Mouse (Mus musculus) lung, postnatal 0 days (tissue): ENCODE data around the gene Tnr. TPM values are rescaled to one million over a fixed set of nuclear protein-coding genes. Genes with fewer than 3 reads are reported as not detected.

ENCODE experiments used
- ATAC-seq: fragments of 200-750 bp; cut with Nextera tagmentation; 2 replicates; pipeline ENCODE4 v1.8.0; 2017; ENCODE audit warnings: moderate library complexity
- DNase-seq: peaks from one replicate; pipeline ENCODE4 v3.0.0-alpha.2; 2016; ENCODE audit warnings: low spot score
- H3K27ac ChIP-seq: fragments of 300-500 bp; sonication (generic); 2 replicates; pipeline ENCODE4 v1.5.1; 2014; ENCODE audit warnings: antibody characterized with exemption, mild to moderate bottlenecking, low read length, mixed read lengths
- H3K27me3 ChIP-seq: fragments of 300-500 bp; sonication (generic); replicated peaks from 2 replicates; pipeline ENCODE4 v1.6.1; 2014; ENCODE audit warnings: low read length, mixed read lengths; ENCODE audit not compliant: insufficient read depth
- H3K36me3 ChIP-seq: fragments of 300-500 bp; sonication (generic); 2 replicates; pipeline ENCODE4 v1.6.1; 2014; ENCODE audit warnings: low read length, mixed read lengths; ENCODE audit not compliant: insufficient read depth
- H3K4me1 ChIP-seq: fragments of 300-500 bp; sonication (generic); 2 replicates; pipeline ENCODE4 v1.6.1; 2014; ENCODE audit warnings: antibody characterized with exemption, low read depth, low read length, mixed read lengths; ENCODE audit not compliant: insufficient read depth
- H3K4me2 ChIP-seq: fragments of 300-500 bp; sonication (generic); replicated peaks from 2 replicates; pipeline ENCODE4 v1.6.1; 2014; ENCODE audit warnings: low read depth, mild to moderate bottlenecking, low read length, moderate library complexity, mixed read lengths
- H3K4me3 ChIP-seq: fragments of 300-500 bp; sonication (generic); 2 replicates; pipeline ENCODE4 v1.5.1; 2014; ENCODE audit warnings: low read depth, low read length
- H3K9ac ChIP-seq: fragments of 300-500 bp; sonication (generic); replicated peaks from 2 replicates; pipeline ENCODE4 v1.6.1; 2014; ENCODE audit warnings: low read depth, mild to moderate bottlenecking
- H3K9me3 ChIP-seq: fragments of 300-500 bp; sonication (generic); 2 replicates; pipeline ENCODE4 v1.6.1; 2016; ENCODE audit warnings: low read length, mixed read lengths
- CTCF ChIP-seq: IDR thresholded peaks from 2 replicates; pipeline ENCODE4 v1.5.1; 2016; ENCODE audit warnings: antibody characterized with exemption, mild to moderate bottlenecking
- EP300 ChIP-seq: IDR thresholded peaks from 2 replicates; pipeline ENCODE4 v1.6.1; 2016; ENCODE audit warnings: antibody characterized with exemption, mild to moderate bottlenecking, control low read depth
- WGBS: fragments of 180-500 bp; shearing (Covaris S2); extraction: QIAGEN DNeasy Blood & Tissue Kit; methylation state at CpG from one replicate; pipeline ENCODE4 v1.1.7; 2014; 5-methylcytosine and 5-hydroxymethylcytosine counted together
- polyA plus RNA-seq: library from polyadenylated mRNA; unstranded; fragments of >200 nt; fragmentation: Nextera tagmentation; extraction: Ambion mirVana; gene quantifications from 2 replicates; pipeline ENCODE4 v1.2.1, GENCODE M21; 2015

Gene Tnr
- polyA plus RNA-seq, 1 experiment from 2014 or later: not detected

- WGBS: 52% methylated on average over 2 of the region's 2 CpGs
- ATAC-seq (no peak), DNase-seq (no peak)
Measured at GRCm38 (mm10) chr1:159833165-159833564, 309.6 kb downstream of the Tnr start.

GRCm38 (mm10) chr1:159833646-159834338 lies 310.2 kb downstream of the Tnr start:
- WGBS: 52% methylated on average over 4 of the region's 4 CpGs

More at GRCm38 (mm10) chr1:159833165-159833564, 309.6 kb downstream of the Tnr start:
- Histone ChIP-seq H3K4me3 (no peak overlapping the region), H3K36me3 (no peaks in the 10 kb centered on the region), H3K27me3 (no peaks in the 10 kb centered on the region), H3K9ac (no peak overlapping the region), H3K4me2 (no peak overlapping the region), H3K4me1 (no peaks in the 10 kb centered on the region), H3K9me3 (no peaks in the 10 kb centered on the region), H3K27ac (no peak overlapping the region)
- TF ChIP-seq EP300 (no peak), CTCF (no peak)

GRCm38 (mm10) chr1:159835126-159835525 lies 311.6 kb downstream of the Tnr start:
- Histone ChIP-seq H3K27me3 (no peaks in the 10 kb centered on the region), H3K4me1 (no peaks in the 10 kb centered on the region)
- TF ChIP-seq CTCF (no peak), EP300 (no peak)

More at GRCm38 (mm10) chr1:159833646-159834338, 310.2 kb downstream of the Tnr start:
- ATAC-seq: no peak
- DNase-seq: no peak
- Histone ChIP-seq H3K4me3 (no peak overlapping the region), H3K4me1 (no peaks in the 10 kb centered on the region), H3K4me2 (no peak overlapping the region), H3K27ac (no peak overlapping the region), H3K36me3 (no peaks in the 10 kb centered on the region), H3K9ac (no peak overlapping the region), H3K27me3 (no peaks in the 10 kb centered on the region), H3K9me3 (no peaks in the 10 kb centered on the region)
- TF ChIP-seq CTCF (no peak), EP300 (no peak)

GRCm38 (mm10) chr1:159840337-159840736 lies 316.8 kb downstream of the Tnr start:
- TF ChIP-seq CTCF (no peak), EP300 (no peak)
- ATAC-seq (no peak), DNase-seq (no peak)
- no peaks in the 10 kb centered on the region for H3K9me3 ChIP-seq
- no peak overlapping the region for H3K4me3 ChIP-seq
- no peaks in the 10 kb centered on the region for H3K36me3 ChIP-seq
- H3K4me1 ChIP-seq: no peaks in the 10 kb centered on the region
- H3K9ac ChIP-seq: no peak overlapping the region
- H3K27me3 ChIP-seq: no peaks in the 10 kb centered on the region
- H3K27ac ChIP-seq: no peak overlapping the region
- WGBS: 46% methylated on average over 2 of the region's 2 CpGs
- H3K4me2 ChIP-seq: no peak overlapping the region

More at GRCm38 (mm10) chr1:159835126-159835525, 311.6 kb downstream of the Tnr start:
- DNase-seq (no peak), ATAC-seq (no peak)
- H3K36me3 ChIP-seq: no peaks in the 10 kb centered on the region
- H3K9ac ChIP-seq: no peak overlapping the region
- no peak overlapping the region for H3K4me2 ChIP-seq
- H3K9me3 ChIP-seq: no peaks in the 10 kb centered on the region
- no peak overlapping the region for H3K27ac ChIP-seq
- no peak overlapping the region for H3K4me3 ChIP-seq
- WGBS: 20% methylated on average over 4 of the region's 4 CpGs

- Histone ChIP-seq H3K9me3 (no peaks in the 10 kb centered on the region), H3K4me3 (no peak overlapping the region), H3K4me1 (no peaks in the 10 kb centered on the region), H3K27ac (no peak overlapping the region), H3K36me3 (no peaks in the 10 kb centered on the region), H3K9ac (no peak overlapping the region), H3K27me3 (no peaks in the 10 kb centered on the region), H3K4me2 (no peak overlapping the region)
- TF ChIP-seq EP300: no peak
- no peak for TF ChIP-seq CTCF
- ATAC-seq: no peak
- 61% methylated on average over 5 of the region's 5 CpGs for WGBS
- no peak for DNase-seq
Measured at GRCm38 (mm10) chr1:159842876-159843275, 319.3 kb downstream of the Tnr start.

- H3K4me3 ChIP-seq: no peak overlapping the region
- H3K9ac ChIP-seq: no peak overlapping the region
- H3K27ac ChIP-seq: no peak overlapping the region
- H3K36me3 ChIP-seq: no peaks in the 10 kb centered on the region
- TF ChIP-seq EP300: no peak
- TF ChIP-seq CTCF: no peak
- 57% methylated on average over 11 of the region's 11 CpGs for WGBS
- no peaks in the 10 kb centered on the region for H3K9me3 ChIP-seq
- no peak overlapping the region for H3K4me2 ChIP-seq
- no peak for DNase-seq
- no peaks in the 10 kb centered on the region for H3K4me1 ChIP-seq
- ATAC-seq: peak; percentile 44; the same call in 1 of the 2 replicates
- no peaks in the 10 kb centered on the region for H3K27me3 ChIP-seq
Measured at GRCm38 (mm10) chr1:159852088-159852487, 328.5 kb downstream of the Tnr start.
